Mouse (Mus musculus) midbrain, embryonic 15.5 days (tissue): Measurements from ENCODE around the gene Smpd1. TPM values are rescaled to one million over a fixed set of nuclear protein-coding genes. Genes with fewer than 3 reads are reported as not detected.

ENCODE experiments used
- ATAC-seq: fragments of 200-750 bp; cut with Nextera tagmentation; replicated peaks from 2 replicates; pipeline ENCODE4 v1.8.0; 2017; ENCODE audit warnings: moderate TSS enrichment
- H3K27ac ChIP-seq: fragments of 300-500 bp; sonication (generic); 2 replicates; pipeline ENCODE4 v1.5.1; 2015; ENCODE audit warnings: mild to moderate bottlenecking, inconsistent platforms
- H3K27me3 ChIP-seq: fragments of 300-500 bp; sonication (generic); replicated peaks from 2 replicates; pipeline ENCODE4 v1.6.1; 2015; ENCODE audit warnings: inconsistent platforms
- H3K36me3 ChIP-seq: fragments of 300-500 bp; sonication (generic); replicated peaks from 2 replicates; pipeline ENCODE4 v1.6.1; 2015; ENCODE audit warnings: inconsistent platforms
- H3K4me1 ChIP-seq: fragments of 300-500 bp; sonication (generic); 2 replicates; pipeline ENCODE4 v1.6.1; 2015; ENCODE audit warnings: inconsistent platforms
- H3K4me2 ChIP-seq: fragments of 300-500 bp; sonication (generic); 2 replicates; pipeline ENCODE4 v1.6.1; 2015; ENCODE audit warnings: inconsistent platforms, mild to moderate bottlenecking, moderate library complexity
- H3K4me3 ChIP-seq: fragments of 300-500 bp; sonication (generic); 2 replicates; pipeline ENCODE4 v1.5.1; 2015; ENCODE audit warnings: mild to moderate bottlenecking, inconsistent platforms
- H3K9ac ChIP-seq: fragments of 300-500 bp; sonication (generic); 2 replicates; pipeline ENCODE4 v1.6.1; 2015; ENCODE audit warnings: mild to moderate bottlenecking, inconsistent platforms
- H3K9me3 ChIP-seq: fragments of 300-500 bp; sonication (generic); 2 replicates; pipeline ENCODE4 v1.6.1; 2016; ENCODE audit warnings: inconsistent platforms
- WGBS: fragments of 180-500 bp; shearing (Covaris S2); methylation state at CpG from one replicate; pipeline ENCODE4 v1.1.7; 2015; ENCODE audit warnings: mixed read lengths; 5-methylcytosine and 5-hydroxymethylcytosine counted together
- polyA plus RNA-seq: library from polyadenylated mRNA; unstranded; fragments of >200 nt; fragmentation: Nextera tagmentation; extraction: Ambion mirVana; gene quantifications from 2 replicates; pipeline ENCODE4 v1.2.1, GENCODE M21; 2015

Smpd1 gene
- polyA plus RNA-seq, 1 experiment from 2014 or later: 93.0 TPM

DNA sequence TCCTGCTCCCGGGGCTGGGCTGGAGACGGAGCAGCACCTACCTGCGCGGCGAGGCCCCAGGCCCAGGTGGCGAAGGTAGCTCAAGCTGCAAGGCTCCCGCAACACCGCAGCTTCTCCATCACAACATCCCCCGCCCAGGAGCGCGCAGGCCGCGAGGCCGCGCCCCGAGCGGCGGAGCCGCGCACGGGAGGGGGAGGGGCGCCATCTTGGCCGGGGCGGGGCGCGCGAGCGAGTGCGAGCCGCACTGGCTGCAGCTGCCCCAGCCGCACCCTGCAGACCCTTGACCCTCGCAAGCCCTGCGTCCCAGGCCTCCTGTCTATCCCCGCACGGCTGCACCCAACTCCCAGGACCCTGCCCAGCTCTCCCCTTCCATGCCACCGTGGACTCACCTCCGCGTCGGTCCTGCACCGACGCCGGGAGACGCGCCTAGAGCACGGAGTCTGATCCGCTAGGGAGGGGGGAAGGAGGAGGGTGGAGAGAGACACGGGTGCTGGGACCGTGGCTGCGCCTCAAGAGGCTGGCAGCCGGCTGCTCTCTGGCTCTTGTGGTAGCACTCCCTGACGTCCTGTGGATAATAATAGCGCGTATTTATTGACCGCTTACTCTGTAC, 27.0 kb downstream of the Smpd1 start, which contains the start of gene Apbb1:
Apbb1 (minus strand) TSS at position 560 of the 610 bp plus-strand sequence.
- ATAC-seq: peak; percentile 95
- Histone ChIP-seq H3K4me2 (peak within 1 kb of the TSS; percentile 65), H3K27me3 (no peaks in the 10 kb centered on the region), H3K36me3 (no peaks in the 10 kb centered on the region), H3K4me3 (peak within 1 kb of the TSS; percentile 92), H3K9me3 (no peaks in the 10 kb centered on the region), H3K9ac (peak within 1 kb of the TSS; percentile 95), H3K27ac (peak within 1 kb of the TSS; percentile 99), H3K4me1 (peaks cover 39% of the 10 kb centered on the region)
- under 1% methylated on average over 41 of the region's 54 CpGs for WGBS

DNA sequence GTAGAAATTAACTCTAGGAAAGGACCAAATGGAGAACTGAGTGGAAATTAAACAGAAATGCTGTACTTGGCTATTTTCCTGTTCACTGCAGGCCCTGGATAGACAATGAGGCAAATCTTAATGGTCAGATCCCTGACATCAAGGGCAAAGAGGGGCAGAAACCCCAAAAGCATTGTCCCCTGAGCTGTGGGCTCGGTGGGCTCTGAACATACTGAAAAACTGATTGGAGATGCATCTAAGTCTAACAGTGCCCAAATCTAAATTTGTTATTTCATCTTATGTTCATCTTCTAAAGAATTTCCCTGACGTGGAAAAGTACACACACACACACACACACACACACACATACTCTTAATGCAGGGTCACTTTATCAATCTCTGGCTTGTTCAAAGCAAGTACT, 27.8 kb downstream of the Smpd1 start:
- no peaks in the 10 kb centered on the region for H3K27me3 ChIP-seq
- peak overlapping the region; percentile 95; the same call in 1 of the 2 replicates for H3K9ac ChIP-seq
- peak overlapping the region; percentile 65 for H3K4me2 ChIP-seq
- 62% methylated on average over 2 of the region's 2 CpGs for WGBS
- peak overlapping the region; percentile 99 for H3K27ac ChIP-seq
- H3K36me3 ChIP-seq: no peaks in the 10 kb centered on the region
- H3K4me3 ChIP-seq: peak overlapping the region; percentile 92
- peaks cover 32% of the 10 kb centered on the region for H3K4me1 ChIP-seq
- ATAC-seq: no peak
- no peaks in the 10 kb centered on the region for H3K9me3 ChIP-seq

DNA sequence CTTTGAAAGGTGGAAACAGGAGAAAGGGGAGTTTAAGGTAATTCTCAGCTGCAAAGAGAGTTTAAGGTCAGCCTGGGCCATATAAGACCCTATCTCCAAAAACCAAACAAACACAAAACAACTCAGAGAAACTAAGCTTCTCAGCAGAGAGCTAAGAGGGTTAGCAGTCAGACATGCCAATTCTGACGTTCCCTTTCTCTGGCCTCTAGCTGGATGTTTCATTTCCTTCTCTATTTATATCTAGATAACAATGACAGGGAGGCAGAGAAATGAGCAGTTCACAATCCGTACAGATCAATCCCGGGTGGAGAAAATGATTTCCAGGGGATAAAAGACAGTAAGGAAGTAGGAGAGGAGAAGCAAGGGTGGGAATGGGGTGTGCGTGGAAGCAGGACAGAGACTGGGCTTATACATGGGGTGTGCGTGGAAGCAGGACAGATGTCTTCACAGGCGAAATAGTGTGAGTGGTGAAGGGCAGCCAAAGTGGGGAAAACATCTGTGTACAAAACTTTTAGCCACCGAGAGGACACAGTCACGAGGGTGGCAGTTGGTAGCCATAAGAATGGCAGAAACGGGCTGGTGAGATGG, 34.3 kb downstream of the Smpd1 start:
- no peak for ATAC-seq
- Histone ChIP-seq H3K9me3 (no peaks in the 10 kb centered on the region), H3K4me1 (no peaks in the 10 kb centered on the region), H3K9ac (no peak overlapping the region), H3K4me3 (no peak overlapping the region), H3K27ac (no peak overlapping the region), H3K27me3 (no peaks in the 10 kb centered on the region), H3K4me2 (no peak overlapping the region), H3K36me3 (no peaks in the 10 kb centered on the region)
- WGBS: 69% methylated on average over 9 of the region's 9 CpGs

GRCm38 (mm10) chr7:105590097-105590496, 35.9 kb downstream of the Smpd1 start:
- WGBS: 17% methylated on average over 7 of the region's 7 CpGs
- Histone ChIP-seq H3K9me3 (no peaks in the 10 kb centered on the region), H3K9ac (no peak overlapping the region), H3K4me3 (no peak overlapping the region), H3K4me1 (no peaks in the 10 kb centered on the region), H3K27me3 (no peaks in the 10 kb centered on the region), H3K27ac (no peak overlapping the region), H3K36me3 (no peaks in the 10 kb centered on the region), H3K4me2 (no peak overlapping the region)
- no peak for ATAC-seq

DNA sequence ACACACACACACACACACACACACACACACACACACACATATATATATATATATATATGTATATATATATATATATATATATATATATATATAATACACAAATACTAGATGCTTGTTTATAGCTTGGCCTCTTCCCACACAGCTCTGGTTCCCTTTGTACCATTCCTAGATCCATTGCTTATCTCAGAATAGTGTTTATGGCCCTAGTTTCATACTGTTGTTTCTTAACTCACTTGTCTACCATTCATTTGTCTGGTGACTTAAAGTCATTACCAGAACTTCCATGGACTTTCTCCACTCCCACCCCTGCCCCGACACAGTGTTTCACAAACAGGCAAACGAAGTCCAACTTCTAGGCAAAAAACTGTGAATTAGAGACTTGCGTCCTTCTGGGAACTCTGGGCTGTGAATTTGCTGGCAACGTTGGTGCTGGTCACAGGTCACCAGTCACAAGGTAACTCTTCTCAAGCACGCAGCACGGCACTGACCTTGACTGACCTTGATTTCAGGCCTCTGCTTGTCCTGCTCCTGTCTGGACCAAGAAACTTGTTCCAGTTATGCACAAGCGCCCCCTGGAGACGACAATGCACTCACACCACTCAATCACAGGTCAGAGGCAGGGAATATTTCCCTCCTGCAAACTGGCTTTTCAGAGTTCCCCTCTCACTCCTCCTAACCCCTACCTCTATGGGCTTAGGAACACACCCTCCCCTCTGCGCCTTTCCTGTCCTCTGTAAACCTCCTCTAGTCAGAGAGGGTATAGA, 48.9 kb downstream of the Smpd1 start:
- no peak overlapping the region for H3K9ac ChIP-seq
- WGBS: 34% methylated on average over 9 of the region's 9 CpGs
- no peaks in the 10 kb centered on the region for H3K36me3 ChIP-seq
- H3K9me3 ChIP-seq: 0 out of 2 replicates have a peak, but pooled peaks cover 3% of the 10 kb centered on the region
- no peaks in the 10 kb centered on the region for H3K4me1 ChIP-seq
- H3K4me3 ChIP-seq: no peak overlapping the region
- H3K4me2 ChIP-seq: no peak overlapping the region
- H3K27me3 ChIP-seq: no peaks in the 10 kb centered on the region
- H3K27ac ChIP-seq: no peak overlapping the region
- 0 out of 2 replicates have a peak, but pooled peaks have one; percentile 58 for ATAC-seq

Other genes with a start within 250 kb of the Smpd1 start
- gene Olfr689, start 243.2 kb upstream of the Smpd1 start, polyA plus RNA-seq: not detected in 2 replicates
- gene Olfr690, start 220.3 kb upstream of the Smpd1 start, polyA plus RNA-seq: not detected in 2 replicates
- 0.28 and 0.46 TPM in 2 replicates for gene Olfr691, start 212.1 kb upstream of the Smpd1 start, polyA plus RNA-seq
- gene Olfr692, start 186.1 kb upstream of the Smpd1 start, polyA plus RNA-seq: not detected in 2 replicates
- gene Gm5901, start 179.3 kb upstream of the Smpd1 start, polyA plus RNA-seq: not detected in 2 replicates
- 51.8 and 52.7 TPM in 2 replicates for gene Fam160a2, start 154.3 kb upstream of the Smpd1 start, polyA plus RNA-seq
- gene Cnga4, start 149.8 kb upstream of the Smpd1 start, polyA plus RNA-seq: 0.09 and 0.10 TPM in 2 replicates
- gene Cckbr, start 128.6 kb upstream of the Smpd1 start, polyA plus RNA-seq: 4.5 and 5.9 TPM in 2 replicates
- 27.1 and 33.1 TPM in 2 replicates for gene Cavin3, start 72.1 kb upstream of the Smpd1 start, polyA plus RNA-seq
- 319 and 325 TPM in 2 replicates for gene Apbb1, start 27.3 kb downstream of the Smpd1 start, polyA plus RNA-seq
- gene Hpx, start 45.8 kb downstream of the Smpd1 start, polyA plus RNA-seq: 0.18 and 0.41 TPM in 2 replicates
- gene Trim3, start 79.2 kb downstream of the Smpd1 start, polyA plus RNA-seq: 106 and 107 TPM in 2 replicates
- gene Timm10b, start 85.7 kb downstream of the Smpd1 start, polyA plus RNA-seq: 127 and 140 TPM in 2 replicates
- 86.7 and 96.9 TPM in 2 replicates for gene Arfip2, start 86.1 kb downstream of the Smpd1 start, polyA plus RNA-seq
- gene Gm45799, start 86.2 kb downstream of the Smpd1 start, polyA plus RNA-seq: 12.8 and 18.7 TPM in 2 replicates
- 1.00 and 2.7 TPM in 2 replicates for gene Dnhd1, start 96.5 kb downstream of the Smpd1 start, polyA plus RNA-seq
- gene Ilk, start 182.2 kb downstream of the Smpd1 start, polyA plus RNA-seq: 192 and 207 TPM in 2 replicates
- gene Rrp8, start 183.0 kb downstream of the Smpd1 start, polyA plus RNA-seq: 22.4 and 22.9 TPM in 2 replicates
- gene Taf10, start 190.0 kb downstream of the Smpd1 start, polyA plus RNA-seq: 89.7 and 99.0 TPM in 2 replicates
- gene Tpp1, start 197.9 kb downstream of the Smpd1 start, polyA plus RNA-seq: 38.7 and 43.4 TPM in 2 replicates
- gene Dchs1, start 233.3 kb downstream of the Smpd1 start, polyA plus RNA-seq: 17.9 and 19.0 TPM in 2 replicates